Mouse (Mus musculus): ENCODE data around the gene Coro7.

The Coro7 gene

DNA sequence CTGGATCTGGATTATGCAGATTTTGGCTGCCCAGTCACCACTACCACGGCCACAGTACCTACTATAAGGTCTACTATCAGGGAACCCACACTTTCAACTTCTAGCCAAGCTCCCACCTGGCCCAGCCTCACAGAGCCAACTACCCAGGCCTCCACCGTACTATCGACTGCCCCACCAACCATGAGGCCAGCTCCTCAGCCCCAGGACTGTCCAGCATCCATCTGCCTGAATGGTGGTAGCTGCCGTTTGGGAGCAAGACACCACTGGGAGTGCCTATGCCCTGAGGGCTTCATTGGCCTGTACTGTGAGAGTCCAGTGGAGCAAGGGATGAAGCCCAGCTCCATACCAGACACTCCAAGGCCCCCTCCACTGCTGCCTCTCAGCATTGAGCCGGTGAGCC, 30.4 kb downstream of the Coro7 start:
- DNase-seq (ENCODE audit: low read depth, low spot score), result no peak

DNA sequence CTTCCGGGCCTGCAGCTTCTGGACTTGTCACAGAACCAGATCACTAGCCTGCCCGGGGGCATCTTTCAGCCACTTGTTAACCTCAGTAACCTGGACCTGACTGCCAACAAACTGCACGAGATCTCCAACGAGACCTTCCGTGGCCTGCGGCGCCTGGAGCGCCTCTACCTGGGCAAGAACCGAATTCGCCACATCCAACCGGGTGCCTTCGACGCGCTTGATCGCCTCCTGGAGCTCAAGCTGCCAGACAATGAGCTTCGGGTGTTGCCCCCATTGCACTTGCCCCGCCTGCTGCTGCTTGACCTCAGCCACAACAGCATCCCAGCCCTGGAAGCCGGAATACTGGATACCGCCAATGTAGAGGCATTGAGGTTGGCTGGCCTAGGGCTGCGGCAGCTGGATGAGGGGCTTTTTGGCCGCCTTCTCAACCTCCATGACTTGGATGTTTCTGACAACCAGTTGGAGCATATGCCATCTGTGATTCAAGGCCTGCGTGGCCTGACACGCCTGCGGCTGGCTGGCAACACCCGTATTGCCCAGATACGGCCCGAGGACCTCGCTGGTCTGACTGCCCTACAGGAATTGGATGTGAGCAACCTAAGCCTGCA, 31.1 kb downstream of the Coro7 start:
- no peak for DNase-seq (ENCODE audit: low read depth, low spot score)

DNA sequence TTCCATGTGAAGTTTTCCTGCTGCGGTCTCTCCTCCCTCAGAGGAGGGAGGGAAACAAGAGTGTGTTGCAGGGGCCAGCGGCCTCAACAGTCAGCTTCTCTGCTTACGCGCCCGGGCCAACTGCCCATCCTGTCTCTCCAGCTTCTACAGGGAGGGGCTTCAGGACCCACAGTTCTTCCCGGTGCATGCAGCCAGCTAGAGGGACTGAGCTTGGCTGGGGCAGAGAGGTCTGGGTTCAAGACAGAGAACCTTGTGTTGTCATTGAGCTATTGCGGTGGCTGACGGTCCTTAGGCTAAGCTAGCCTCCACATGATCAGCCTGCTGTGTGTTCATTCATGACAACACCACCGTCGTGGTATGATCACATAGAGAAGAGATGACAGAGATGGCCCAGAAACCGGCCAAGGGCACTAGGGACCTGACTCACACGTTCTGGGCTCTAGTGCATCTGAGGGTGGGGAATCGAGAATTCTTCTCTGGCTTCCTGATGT, 31.9 kb downstream of the Coro7 start:
- DNase-seq (ENCODE audit: low read depth, low spot score), result no peak

DNA sequence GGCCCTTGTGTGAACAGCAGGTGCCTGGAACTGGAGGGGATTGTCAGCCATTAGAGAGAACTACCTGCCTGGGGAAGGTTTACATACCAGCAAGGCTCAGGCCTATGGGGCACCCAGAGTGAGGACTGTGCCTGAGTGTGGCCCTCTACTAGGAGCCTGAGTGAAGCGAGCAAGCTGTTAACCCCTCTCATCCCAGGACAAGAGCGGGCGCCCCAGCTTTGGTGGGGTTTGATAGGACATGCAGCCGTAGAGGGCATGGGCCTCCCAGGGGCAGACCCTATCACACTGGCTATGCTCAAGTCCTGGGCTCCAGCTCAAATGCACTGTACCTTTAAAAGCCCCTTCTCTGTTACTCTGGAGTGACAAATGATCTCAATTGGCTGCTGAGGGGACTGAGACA, 32.7 kb downstream of the Coro7 start:
- no peak for DNase-seq (ENCODE audit: low read depth, low spot score)

DNA sequence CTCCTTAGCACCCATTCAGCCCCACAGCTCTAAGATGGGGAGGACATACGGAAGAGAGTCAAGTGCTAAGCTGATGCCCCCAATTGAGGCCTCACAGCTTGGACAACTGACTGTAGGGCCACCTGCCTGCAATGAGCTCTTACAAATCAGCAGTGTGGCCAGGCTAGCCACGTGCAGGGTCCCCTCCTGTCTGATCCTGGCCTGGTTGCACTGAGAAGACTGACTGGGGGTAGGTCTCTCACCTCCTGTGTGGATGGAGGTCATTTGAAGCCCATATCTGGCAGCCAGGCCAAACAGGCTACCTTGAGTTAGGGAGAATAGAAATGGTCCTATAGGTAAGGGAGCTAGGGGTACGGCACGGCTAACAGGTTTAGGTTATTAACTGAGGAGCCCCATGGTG, 33.7 kb downstream of the Coro7 start:
- DNase-seq (ENCODE audit: low read depth, low spot score), result no peak

DNA sequence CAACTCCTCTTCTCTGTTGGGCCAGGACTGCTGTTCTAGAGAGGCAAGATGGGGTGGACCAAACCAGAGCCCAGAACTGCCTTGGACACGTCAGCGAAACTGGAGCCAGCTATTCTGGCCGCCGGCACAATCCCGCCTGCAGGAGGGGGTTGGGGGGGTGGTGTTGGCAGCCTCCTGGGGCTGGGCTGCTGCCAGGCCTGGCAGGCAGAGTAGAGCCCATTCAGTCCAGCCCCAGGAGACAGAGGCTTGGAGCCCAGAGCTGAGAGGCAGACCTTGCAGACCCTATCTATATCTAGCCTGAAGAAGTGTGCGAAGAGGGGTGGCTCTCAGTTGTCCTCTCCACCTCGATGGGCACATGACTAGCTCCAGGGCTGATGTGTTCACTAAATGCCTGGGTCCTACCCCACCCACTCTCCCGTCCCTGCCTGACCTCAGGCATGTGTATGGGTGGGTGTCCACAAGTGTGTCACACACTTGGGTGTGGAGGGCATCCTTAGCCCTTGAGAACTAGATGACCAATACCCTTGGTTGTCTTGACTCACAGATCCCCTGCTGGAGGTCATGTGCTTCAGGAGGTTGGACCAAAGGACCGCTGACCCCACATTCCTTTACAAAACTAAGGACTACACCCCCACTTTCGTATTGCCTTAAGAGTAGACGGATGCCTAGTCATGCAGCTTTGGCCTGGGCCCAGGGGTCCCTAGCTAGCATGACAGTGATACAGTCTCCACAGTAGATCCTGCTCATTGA, 35.7 kb downstream of the Coro7 start:
- DNase-seq (ENCODE audit: low read depth, low spot score), result no peak

DNA sequence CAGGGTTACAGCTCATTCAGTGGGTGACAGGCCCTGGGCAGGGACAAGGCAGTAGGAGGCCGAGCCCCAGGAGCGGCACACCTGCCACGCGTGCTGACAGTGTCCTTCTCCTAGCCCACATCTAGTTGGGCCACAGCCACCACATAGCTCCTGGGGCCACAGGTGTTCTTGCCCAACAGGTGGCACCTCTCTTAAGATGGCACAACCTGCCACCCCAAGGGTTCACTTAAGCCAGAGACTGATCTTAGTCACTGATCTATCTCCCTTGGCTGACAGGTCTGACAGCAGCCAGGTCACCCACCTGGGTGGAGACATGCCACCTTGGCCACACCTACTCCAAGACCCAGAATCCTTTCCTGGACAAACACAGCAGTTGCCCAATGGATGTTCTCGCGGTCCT, 36.6 kb downstream of the Coro7 start:
- no peak for DNase-seq (ENCODE audit: low read depth, low spot score)

DNA sequence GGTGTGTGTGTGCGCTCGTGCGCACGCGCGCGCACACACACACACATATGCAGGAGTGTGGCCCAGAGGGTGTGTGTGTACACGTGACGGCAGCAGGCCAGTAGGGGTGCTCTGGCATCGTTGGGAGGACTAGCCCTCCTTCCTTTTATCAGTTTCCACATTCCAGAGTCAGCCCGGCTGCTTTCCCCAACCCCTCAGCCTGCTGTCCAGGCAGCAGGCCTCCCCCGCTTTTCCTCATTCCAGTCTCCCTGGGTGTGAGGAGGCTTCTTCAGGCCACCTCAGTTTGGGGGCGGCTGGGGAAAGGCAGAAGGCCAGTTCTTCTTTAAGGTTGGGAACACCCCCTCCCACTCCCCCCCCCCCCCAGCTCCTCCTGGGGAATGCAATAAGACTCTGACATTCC, 37.4 kb downstream of the Coro7 start:
- no peak for DNase-seq (ENCODE audit: low read depth, low spot score)

DNA sequence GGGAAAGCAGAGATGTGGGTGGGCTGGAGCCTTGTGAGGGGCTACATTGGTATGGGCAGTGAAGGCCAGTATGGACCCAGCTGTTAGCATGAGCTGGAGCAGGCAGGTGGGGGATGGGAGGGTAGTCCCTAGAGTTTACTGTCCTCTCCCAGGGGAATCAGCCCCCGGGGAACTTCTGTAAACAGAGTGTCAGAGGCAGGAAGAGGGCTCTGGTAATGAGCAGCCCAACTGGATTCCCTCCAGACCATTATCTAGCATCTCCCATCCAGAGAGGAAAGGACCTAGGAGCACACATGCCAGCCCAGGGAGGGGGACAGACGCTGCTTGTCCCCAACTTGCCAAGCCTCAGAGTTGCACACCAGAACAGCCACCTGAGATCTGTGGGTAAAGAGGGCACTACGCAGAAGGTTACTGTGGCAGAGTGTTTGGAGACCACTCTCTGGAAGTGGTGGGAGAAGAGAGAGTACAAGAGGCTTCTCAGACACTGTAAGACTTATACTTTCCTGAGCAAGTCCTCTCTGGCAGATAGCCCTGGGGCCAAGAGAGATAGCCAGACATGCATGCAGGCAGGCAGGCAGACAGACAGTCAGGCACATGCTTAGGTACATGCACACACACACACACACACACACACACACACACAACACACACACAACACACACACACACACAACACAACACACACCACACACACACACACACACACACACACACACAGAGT, 38.3 kb downstream of the Coro7 start:
- no peak for DNase-seq (ENCODE audit: low read depth, low spot score)

DNA sequence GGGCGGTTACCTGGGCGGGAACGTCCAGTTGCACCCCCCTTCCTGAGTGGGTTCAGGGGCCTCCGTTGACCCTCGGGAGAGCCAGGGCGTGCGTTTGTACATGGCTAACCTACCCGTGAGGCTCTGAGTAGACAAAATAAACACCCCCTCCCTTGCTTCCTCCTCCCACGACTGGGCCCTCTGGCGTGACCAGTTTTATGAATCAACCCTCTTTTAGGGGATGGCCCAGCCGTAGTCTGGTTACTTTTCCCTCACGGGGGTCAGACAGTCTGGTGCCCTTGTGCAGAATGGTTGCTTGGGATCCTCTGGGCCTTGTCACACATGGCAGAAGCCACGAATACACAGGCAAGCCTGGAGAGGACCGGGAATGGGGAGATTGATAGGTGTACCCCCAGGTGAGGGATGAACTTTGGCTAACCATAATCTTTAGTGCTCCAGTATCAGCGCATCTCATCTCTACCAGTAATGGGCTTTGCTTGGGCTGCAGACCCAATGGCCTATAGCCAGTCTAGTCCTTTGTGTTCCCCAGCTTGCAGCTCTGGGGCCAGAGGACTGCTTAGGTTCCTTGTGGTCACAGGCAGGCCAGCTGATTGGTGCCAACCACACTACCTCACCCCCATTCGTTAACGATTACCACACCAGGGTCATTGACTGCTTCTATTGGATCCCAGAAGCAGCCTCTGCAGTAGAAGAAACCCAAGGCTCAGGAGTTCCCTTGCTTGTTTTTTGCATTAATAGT, 39.1 kb downstream of the Coro7 start:
- no peak for DNase-seq (ENCODE audit: low read depth, low spot score)

DNA sequence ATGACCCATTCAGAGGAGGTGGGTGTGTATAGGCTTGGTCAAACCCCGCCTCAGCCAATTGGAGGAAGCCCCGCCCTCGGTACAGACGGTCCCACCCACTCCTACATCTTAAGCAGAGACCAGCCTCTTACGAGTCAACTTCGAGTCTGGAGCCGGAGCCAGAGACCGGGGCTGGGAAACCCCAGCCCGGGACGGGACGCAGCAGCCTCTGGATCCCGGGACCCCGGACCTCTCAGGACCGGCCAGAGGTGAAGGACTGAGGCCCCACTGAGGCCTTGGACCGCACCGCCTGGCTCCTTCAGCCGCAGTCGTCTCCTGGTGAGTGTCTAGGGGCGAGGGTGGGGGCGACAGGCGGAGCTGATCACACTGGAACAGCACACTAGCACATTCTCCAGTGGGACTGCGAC, 39.7 kb downstream of the Coro7 start, which contains the start of the genes Vasn and Dnaja3:
Vasn (plus strand) TSS at position 111 of the 407 bp plus-strand sequence.
Dnaja3 (plus strand) TSS at position 159 of the 407 bp plus-strand sequence.
- no peak for DNase-seq (ENCODE audit: low read depth, low spot score)

DNA sequence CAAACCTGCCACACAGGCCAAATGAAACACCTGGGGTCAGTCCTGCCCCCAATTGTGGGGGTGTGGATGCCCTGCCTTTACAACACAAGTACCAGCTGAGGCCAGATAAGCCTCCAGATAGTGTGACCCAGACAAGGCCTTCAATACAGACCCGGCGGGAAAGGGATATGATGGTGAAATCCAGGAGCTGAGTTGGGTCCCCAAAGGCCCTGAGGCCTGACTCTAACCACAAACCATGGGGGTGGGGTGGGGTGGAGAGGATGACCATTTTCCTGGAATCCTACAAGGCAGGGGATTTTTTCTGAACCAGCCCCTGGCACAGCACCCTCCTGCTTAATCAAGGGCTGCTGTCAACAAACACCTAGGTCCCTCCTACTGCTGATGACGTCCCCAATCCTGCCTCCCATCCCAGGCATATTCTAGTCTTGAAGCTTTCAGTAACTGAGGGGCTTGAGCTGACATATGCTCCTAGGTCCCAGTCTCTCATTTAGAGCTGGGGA, 40.6 kb downstream of the Coro7 start:
- DNase-seq (ENCODE audit: low read depth, low spot score), result no peak

DNA sequence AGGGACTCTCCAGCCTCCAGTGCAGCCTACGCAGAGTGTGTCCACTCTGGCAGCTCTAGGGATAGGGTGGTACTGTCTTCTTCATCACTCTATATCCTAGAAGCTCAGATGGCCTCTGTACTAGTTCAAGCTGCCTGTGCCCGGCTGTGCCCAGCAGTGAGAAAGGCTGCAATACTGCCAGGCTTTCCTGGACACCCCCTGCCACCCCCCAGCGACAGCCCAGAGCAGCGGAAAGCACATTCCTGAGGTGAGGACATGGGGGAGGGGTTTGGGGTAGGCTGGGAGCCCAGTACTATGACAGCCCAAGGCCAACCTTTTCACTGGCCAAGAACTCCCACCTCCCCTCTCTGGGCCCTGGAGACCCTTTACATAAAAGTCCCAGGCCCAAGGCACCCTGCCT, 43.8 kb downstream of the Coro7 start:
- no peak for DNase-seq (ENCODE audit: low read depth, low spot score)

DNA sequence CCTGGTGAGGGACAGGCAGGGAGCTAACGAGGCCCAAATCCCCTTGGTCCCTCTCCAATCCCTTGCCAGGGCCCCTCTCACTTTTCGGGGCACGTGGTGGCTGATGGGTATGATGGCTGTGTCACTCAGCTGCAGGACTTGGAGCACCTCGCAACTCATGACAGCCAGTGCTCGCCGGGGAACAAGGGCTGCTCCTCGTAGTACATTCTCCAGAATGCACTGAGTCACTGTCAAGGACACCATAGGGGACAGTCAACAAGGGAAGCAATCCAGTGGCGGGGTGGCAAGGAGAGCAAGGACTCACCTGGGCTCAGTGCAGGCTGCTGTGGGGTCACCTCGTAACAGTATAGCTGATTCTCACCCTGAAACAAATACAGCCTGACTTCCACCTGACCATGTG, 44.9 kb downstream of the Coro7 start:
- DNase-seq (ENCODE audit: low read depth, low spot score), result no peak

DNA sequence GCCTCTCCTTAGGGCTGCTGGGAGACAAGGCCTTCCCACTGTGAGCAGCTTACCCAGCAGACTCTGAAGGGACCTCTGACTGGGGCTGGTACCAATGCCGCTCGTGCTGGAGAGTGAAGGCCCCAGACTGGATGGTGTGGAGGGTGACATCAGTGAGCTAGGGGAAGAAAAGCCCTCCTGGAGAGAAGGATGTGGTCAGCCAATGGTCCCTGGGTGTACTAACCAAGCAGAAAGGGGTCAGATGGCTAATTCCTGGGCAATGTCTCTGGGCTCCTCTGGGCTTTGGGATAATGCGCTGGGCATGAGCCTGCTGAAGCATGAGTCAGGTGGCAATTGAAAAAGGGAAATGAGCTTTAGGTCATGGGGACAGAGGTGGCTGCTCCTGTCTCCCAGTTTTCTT, 45.9 kb downstream of the Coro7 start:
- DNase-seq (ENCODE audit: low read depth, low spot score), result no peak

DNA sequence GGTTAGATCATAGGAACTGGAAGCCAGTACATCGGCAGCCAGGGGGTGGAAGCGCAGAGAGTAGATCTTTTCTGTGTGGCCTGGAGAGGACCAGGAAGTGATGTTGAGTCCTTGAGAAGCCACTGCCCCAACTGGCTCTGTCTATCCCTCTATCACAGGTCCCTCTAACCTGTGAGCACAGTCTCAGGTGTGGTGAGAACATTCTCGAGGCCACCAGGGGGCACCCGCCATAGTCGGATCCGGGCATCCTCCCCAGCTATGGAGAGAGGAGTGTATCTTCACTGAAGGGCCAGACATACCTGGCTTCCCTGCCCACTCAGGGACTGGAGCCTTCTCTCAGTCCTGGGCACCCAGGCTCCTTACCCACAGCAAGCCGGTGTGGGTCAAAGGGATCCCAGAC, 47.5 kb downstream of the Coro7 start:
- no peak for DNase-seq (ENCODE audit: low read depth, low spot score)

DNA sequence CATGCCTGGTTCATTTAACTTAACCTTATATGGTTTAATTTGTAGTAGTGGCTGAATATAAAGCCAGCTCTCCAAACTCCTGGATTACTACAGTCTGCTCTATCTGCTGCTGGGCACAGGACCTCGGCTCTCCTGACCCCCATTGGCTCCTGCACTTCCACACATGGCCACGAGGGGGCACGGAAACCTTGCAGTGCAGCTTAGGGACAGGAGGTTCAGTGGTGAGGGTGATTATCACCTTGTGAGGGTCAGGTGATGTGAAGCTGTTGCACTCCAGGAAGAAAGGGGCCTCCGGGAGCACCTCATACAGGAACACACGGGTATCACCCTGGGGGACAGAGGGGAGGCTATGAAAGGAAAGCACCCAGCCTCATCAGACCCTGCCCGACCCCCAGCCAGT, 49.6 kb downstream of the Coro7 start:
- peak; percentile 74 for DNase-seq (ENCODE audit: low read depth, low spot score)

DNA sequence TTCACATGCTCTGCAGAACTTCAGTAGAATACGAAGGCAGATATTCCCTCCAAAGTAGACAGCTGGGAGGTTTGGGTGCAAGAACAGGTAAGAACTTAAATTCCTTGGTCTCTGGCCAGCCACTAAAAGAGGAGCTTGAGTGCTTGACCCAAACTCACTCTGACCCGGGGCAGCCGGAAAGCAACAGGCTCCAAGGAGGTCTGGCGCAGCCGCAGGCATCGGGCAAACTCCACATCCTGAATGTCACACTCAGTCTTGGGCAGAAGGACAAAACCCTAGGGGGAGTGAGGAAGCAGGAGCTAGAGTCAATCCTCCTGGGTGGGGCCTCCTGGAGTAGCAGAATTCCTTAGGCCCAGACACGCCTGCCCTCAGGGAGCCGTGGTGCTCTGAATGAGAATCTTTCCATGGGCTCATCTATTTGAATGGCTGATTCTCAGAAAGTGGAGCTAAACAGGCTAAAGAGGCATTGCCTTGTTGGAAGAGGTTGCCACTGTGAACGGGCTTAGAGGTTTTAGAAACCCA, 50.6 kb downstream of the Coro7 start:
- no peak for DNase-seq (ENCODE audit: low read depth, low spot score)

DNA sequence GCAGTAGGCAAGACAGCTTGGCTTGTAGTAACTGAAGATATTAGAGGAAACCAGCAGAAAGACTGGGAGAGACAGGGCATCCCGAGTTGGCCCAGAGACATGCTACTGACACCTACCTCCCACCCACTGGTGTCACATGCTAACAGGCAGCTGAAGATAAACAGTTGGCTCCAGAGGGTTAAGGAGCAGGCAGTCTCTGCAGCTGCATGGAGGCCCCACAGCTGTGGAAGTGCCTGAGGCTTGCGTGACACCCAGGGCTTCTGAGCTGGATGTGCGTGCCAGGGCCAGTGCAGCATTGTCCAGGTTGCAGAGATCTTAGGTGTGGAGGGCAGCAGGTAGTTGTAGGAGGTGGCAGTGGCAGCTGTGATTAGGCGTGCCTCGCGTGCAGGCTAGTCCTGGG, 52.5 kb downstream of the Coro7 start:
- no peak for DNase-seq (ENCODE audit: low read depth, low spot score)

DNA sequence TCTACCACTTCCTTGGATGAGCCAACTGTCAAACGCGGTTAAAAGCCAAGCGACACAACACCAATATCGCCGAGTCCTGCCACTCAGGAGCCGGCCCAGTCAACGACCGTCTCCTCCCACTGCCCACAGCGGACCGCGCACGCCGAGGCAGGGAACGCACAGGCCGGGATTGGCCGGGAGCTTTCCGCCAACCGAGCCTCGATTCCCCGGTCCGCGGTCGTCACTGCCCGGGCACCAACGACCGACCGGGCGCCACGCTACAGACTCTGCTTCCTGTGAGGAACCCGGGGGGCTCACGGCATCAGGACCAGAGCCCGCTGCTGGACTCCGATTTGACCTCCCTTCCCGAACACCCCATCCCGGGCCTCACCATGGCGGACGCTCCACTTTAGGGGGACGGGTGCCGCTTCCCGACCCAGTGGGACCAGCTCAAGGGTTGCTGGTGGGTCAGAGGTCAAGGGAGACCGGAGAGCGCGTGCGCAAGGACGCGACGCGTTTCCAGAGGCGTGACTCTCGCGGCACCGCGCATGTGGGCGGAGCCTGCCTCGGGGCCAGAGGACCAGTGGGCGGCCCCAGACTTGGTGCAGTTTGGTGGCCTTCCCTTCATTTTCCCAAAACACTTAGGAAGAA, 55.0 kb downstream of the Coro7 start, which contains the start of gene Pam16:
Pam16 (minus strand) TSS at position 508 of the 630 bp plus-strand sequence.
- peak; percentile 90 for DNase-seq (ENCODE audit: low read depth, low spot score)

DNA sequence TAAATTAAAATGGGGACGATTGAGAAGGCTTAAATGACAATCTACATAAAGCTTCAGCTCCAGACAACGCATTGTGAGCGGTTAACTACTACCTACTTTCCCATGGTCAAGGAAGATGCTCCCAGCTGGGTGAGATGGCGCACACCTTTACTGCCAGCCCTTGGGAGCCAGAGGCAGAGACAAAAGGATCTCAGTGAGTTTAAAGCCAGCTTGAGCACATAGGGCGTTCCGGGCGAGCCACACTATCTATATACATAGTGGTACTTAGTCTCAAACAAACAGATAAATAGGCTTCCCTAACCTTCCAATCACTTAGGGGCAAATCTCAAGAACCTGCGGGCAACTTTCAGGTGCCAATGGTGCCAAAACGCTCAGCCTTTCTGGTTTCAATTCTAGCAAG, 55.5 kb downstream of the Coro7 start:
- DNase-seq (ENCODE audit: low read depth, low spot score), result no peak
